Mouse (Mus musculus): Measurements from ENCODE around the gene Fxyd5. TPM values are rescaled to one million over a fixed set of nuclear protein-coding genes. Genes with fewer than 3 reads are reported as not detected.

Fxyd5 gene
- total RNA-seq (2023) = 937 TPM

GRCm38 (mm10) chr7:31042431-31042910, at the start of gene Fxyd5:
Fxyd5 (minus strand) TSS chr7:31042481.

GRCm38 (mm10) chr7:31076492-31076891, 34.2 kb upstream of the Fxyd5 start, which contains the start of gene Fxyd3:
Fxyd3 (minus strand) TSS chr7:31076704.

GRCm38 (mm10) chr7:31059108-31059507, 16.8 kb upstream of the Fxyd5 start, which contains the start of gene Lgi4:
Lgi4 (plus strand) TSS chr7:31059342.

DNA sequence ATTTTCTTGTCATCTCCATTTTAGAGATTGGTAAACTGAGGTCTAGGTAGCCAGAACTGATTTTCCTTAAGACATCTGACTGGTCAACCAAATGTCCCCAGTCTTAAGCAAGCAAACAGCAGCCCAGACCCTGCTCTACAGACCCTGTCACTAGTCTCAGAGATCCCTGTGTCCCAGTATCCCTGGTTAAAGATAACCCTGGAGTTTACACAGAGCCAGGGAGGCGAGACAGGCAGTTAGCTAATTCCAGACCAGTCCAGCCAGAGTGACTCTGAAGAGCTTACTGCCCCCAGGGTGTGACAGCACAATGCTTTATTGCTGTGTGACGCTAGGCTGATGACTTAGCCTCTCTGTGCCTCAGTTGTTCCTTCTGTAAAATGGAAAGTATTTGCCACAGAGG, 14.8 kb upstream of the Fxyd5 start, which contains the start of gene Fxyd1:
TSS of gene Fxyd1 (minus strand) at position 129 of the 400 bp plus-strand sequence.

GRCm38 (mm10) chr7:31051321-31052021, 9.2 kb upstream of the Fxyd5 start, which contains the start of gene Fxyd7:
Fxyd7 (minus strand) TSS chr7:31051467.

Other genes starting within 250 kb of the Fxyd5 start
- gene Ffar2, start 218.7 kb downstream of the Fxyd5 start, total RNA-seq (2023) = 1.3 TPM
- gene Ffar3, start 186.3 kb downstream of the Fxyd5 start, total RNA-seq (2023) = not detected
- 1.3 TPM for gene Ffar1, start 180.9 kb downstream of the Fxyd5 start, total RNA-seq (2023)
- 60.4 TPM for gene Cd22, start 162.1 kb downstream of the Fxyd5 start, total RNA-seq (2023)
- gene Mag, start 127.6 kb downstream of the Fxyd5 start, total RNA-seq (2023) = not detected
- not detected for gene Hamp2, start 117.8 kb downstream of the Fxyd5 start, total RNA-seq (2023)
- gene Hamp, start 98.4 kb downstream of the Fxyd5 start, total RNA-seq (2023) = not detected
- 165 TPM for gene Usf2, start 85.7 kb downstream of the Fxyd5 start, total RNA-seq (2023)
- gene Lsr, start 69.0 kb downstream of the Fxyd5 start, total RNA-seq (2023) = 5.6 TPM
- not detected for gene Fam187b, start 68.7 kb downstream of the Fxyd5 start, total RNA-seq (2023)
- 3.8 TPM for gene Fxyd7, start 9.0 kb upstream of the Fxyd5 start, total RNA-seq (2023)
- gene Fxyd1, start 14.7 kb upstream of the Fxyd5 start, total RNA-seq (2023) = not detected
- 0.61 TPM for gene Lgi4, start 16.9 kb upstream of the Fxyd5 start, total RNA-seq (2023)
- gene Fxyd3, start 34.2 kb upstream of the Fxyd5 start, total RNA-seq (2023) = not detected
- not detected for gene Hpn, start 72.8 kb upstream of the Fxyd5 start, total RNA-seq (2023)
- 1.7 TPM for gene Scn1b, start 84.5 kb upstream of the Fxyd5 start, total RNA-seq (2023)
- 987 TPM for gene Gramd1a, start 113.4 kb upstream of the Fxyd5 start, total RNA-seq (2023)
- not detected for gene Scgb2b2, start 248.0 kb upstream of the Fxyd5 start, total RNA-seq (2023)
- gene Scgb1b2, start 249.3 kb upstream of the Fxyd5 start, total RNA-seq (2023) = not detected

All from CD8-positive naive resting alpha-beta T cell, adult 57 days (primary cell).